Mouse (Mus musculus) erythroblast, adult 5-6 weeks (primary cell): Measurements from ENCODE around the gene Xntrpc. TPM values are rescaled to one million over a fixed set of nuclear protein-coding genes. Genes with fewer than 3 reads are reported as not detected.

Experiments
- ATAC-seq: replicated peaks from 2 replicates; pipeline ENCODE4 v1.8.0; 2016; ENCODE audit warnings: moderate number of reproducible peaks, mild to moderate bottlenecking, moderate TSS enrichment, inconsistent platforms; ENCODE audit not compliant: poor library complexity, low FRiP score, severe bottlenecking
- total RNA-seq, 2 experiments: library from RNA; stranded (forward) in 1 of 2; stranded (reverse) in 1 of 2; fragments of 150-400 nt in 1 of 2; fragments of 200-764, 138-1000 nt in 1 of 2; gene quantifications; 2 replicates each; pipeline versions ENCODE4 v1.2.3 to v1.2.4; 2015 to 2017; ENCODE audit warnings: low replicate concordance in 2 of 2

Gene Xntrpc
- total RNA-seq, 2 experiments from 2014 or later = 1.1 to 1.3 TPM

- ATAC-seq = peak; percentile 57; the same call in 1 of the 2 replicates
These were observed 13.0 kb downstream of the Xntrpc start for GRCm38 (mm10) chr7:102078517-102078916.

GRCm38 (mm10) chr7:102080311-102080710 is 14.8 kb downstream of the Xntrpc start:
- ATAC-seq = no peak

DNA sequence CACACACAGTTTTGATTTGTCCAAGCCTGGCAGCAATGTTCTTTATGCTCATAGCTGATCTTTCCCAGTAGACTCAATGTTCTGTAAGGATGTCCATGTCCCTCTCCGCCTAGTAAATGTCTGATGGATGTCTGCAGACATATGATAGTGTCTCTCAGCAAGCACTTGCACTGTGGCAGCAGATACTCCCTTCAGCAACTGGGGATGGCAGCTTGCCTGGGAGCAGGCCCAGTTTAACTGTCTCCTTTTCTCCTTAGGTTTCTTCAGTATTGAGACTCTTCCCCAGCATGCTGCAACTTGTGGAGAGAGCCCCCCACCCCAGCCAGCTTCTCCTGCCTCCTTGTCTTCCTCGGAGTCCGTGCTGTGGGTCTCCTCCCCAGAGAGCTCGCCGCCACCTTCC is 16.3 kb downstream of the Xntrpc start:
- no peak for ATAC-seq

GRCm38 (mm10) chr7:102082816-102083215 is 17.3 kb downstream of the Xntrpc start, which contains the start of gene Trpc2:
Trpc2 (plus strand) TSS chr7:102083116.
- ATAC-seq = no peak

GRCm38 (mm10) chr7:102084041-102084696 is 18.7 kb downstream of the Xntrpc start:
- ATAC-seq = no peak

GRCm38 (mm10) chr7:102087336-102087735 is 21.8 kb downstream of the Xntrpc start:
- ATAC-seq = no peak

DNA sequence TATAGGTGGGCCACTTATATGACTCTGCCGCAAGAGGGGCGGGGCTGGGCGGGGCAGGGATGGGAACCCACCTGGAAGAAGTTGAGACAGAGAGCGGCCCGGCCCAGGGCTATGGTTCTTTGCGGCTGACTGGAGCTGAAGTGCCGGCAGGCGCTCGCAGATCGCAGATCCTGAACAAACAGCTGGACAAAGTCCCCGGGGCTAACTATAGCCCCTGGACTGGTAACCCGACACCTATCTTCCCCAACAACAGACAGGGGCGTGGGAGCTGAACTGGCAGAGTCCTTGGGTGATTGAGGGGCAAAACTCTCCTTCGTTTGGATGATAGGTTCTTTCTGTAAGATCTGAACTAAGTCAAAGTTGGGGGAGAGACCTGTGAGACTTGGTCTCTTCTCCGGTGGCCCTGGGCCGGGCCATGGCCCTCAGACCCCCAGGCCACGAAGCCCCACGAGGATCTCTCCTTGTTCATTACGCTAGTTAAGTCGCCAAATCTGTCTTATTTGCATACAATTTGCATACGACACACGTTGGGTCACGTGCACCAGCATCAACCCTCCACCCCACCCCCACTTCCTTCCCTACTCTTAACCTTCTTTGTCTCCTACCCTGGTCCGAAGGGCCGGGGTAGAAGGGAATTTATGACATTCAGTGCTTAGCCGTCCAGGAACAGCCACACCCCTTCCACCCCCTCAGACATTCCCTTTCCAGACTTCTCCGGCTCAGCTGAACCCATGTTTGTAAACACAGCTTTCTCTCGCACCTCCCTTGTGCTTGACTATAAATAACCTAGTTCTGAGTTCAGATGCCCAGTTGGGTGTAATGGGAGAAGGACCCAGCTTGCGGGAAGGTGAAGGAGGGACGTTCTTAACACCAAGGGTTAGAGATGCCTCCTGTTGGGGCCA is 34.5 kb downstream of the Xntrpc start:
- 0 out of 2 replicates have a peak, but pooled peaks have one; percentile 32 for ATAC-seq

DNA sequence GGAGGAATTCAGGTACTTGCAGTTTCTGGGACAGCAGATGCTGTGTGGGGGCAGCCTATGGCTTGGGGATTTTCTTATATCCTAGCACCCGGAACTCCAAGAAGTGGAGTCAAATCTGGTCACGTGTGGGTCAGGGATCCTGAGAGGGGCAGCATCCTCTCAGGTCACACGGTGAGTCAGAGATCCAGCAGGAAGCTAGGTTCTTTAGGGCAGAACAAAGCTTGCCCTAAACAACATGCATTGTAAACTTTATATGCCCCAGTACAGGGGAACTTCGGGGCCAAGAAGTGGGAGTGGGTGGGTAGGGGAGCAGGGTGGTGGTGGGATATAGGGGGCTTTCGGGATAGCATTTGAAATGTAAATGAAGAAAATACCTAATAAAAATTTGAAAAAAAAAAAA is 35.4 kb downstream of the Xntrpc start:
- ATAC-seq = no peak

- ATAC-seq = no peak
These were observed 36.0 kb downstream of the Xntrpc start, which contains the start of gene Art1 for GRCm38 (mm10) chr7:102101487-102101886. Art1 (plus strand) TSS chr7:102101743.

- no peak for ATAC-seq
These were observed 36.7 kb downstream of the Xntrpc start for GRCm38 (mm10) chr7:102102241-102102640.

GRCm38 (mm10) chr7:102102696-102103095 is 37.2 kb downstream of the Xntrpc start:
- no peak for ATAC-seq

DNA sequence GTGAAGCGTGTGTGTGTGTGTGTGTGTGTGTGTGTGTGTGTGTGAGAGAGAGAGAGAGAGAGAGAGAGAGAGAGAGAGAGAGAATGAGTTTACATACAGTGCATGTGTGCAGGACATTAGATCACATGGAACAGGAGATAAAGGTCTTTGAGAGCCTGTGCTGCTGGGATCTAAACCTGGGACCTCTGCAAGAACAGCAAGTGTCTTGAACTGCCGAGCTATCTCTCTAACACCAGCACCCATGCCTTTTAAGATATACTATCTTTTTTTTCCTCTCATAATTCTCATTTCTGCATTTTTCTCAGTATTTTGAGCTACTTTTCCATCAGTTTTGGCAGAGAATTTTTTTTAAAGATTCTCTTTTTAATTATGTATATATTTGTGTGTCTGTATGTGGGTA is 38.0 kb downstream of the Xntrpc start:
- ATAC-seq = no peak

GRCm38 (mm10) chr7:102104126-102104525 is 38.6 kb downstream of the Xntrpc start:
- ATAC-seq = no peak

DNA sequence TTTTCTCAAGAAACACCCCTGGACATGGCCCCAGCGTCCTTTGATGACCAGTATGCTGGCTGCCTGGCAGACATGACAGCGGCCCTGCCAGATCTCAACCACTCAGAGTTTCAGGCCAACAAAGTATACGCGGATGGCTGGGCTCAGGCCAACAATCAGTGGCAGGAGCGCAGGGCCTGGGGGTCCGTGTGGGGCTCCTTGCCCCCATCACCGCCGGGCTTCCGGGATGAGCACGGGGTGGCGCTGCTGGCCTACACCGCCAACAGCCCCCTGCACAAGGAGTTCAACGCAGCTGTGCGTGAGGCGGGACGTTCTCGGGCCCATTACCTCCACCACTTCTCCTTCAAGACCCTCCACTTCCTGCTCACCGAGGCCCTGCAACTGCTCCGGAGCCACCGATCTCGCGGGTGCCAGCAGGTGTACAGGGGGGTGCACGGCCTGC is 41.2 kb downstream of the Xntrpc start:
- ATAC-seq = no peak

- no peak for ATAC-seq
These were observed 42.7 kb downstream of the Xntrpc start for GRCm38 (mm10) chr7:102108206-102108605.

DNA sequence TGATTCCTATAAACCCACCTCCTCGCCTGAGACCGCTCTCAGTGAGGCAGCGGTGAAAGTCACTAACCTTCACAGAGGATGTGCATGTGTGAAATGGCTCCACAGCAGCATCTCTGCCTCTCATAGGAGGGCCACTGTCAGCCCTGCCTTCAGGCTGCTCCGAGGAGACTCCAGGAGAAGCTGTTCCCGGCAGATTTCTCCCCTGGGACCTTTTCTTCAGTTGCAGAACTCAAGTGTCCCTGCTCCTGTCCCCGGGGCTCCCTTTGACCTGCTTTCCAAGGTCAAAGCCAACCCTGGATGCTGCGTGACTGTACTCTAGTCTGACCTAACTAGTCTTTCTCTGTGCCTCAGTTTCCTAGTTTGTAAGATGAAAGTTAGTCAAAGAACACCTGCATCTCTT is 43.7 kb downstream of the Xntrpc start, which contains the start of gene Art5:
Gene Art5 (minus strand): TSS at position 319 of the 400 bp plus-strand sequence.
- ATAC-seq = no peak

DNA sequence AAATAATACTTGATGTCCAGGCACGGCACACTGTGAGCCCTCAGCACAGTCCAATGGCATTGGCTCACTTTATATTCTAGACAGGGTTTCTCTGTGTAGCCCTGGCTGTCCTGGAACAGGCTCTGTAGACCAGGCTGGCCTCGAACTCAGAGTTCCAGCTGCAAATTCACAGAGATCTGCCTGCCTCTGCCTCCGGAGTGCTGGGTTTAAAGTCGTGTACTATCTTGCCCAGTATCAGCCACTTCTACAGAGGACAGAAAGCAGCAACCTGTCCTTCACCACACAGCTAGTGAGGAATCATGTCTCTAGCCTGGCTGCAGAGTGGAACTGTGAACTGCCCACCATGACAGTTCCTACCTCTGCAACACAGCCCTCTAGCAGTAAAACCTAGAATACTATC is 44.2 kb downstream of the Xntrpc start:
- ATAC-seq = no peak

DNA sequence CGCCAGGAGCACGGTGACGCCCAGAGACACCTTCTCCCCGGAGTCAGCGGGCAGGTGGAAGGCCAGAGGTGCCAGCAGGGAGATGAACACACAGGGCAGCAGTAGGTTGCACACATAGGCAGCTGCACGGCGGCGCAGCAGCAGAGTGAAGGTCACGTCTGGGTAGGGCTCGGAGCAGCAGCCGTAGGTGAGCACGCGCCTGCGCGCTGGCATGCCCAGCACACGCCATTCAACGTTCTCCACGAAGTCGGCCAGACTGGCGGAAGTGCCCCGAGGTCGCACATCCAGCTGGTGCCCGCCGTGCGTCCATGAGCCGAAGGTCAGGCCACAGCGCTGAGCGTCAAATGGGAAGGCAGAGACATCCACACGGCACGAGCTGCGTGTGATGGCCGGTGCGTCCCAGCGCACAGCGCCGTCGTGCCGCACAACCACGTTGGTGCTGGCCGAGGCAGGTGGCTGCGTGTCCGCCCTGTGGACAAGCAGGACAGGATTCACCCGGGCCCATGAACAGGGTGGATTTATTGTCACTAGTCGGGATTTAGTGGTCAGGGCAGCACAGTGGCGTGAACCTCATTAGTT is 47.7 kb downstream of the Xntrpc start:
- no peak for ATAC-seq

- ATAC-seq = no peak
These were observed 51.2 kb downstream of the Xntrpc start, which contains the start of gene Chrna10 for GRCm38 (mm10) chr7:102116579-102117331. Chrna10 (minus strand) TSS chr7:102116828.

DNA sequence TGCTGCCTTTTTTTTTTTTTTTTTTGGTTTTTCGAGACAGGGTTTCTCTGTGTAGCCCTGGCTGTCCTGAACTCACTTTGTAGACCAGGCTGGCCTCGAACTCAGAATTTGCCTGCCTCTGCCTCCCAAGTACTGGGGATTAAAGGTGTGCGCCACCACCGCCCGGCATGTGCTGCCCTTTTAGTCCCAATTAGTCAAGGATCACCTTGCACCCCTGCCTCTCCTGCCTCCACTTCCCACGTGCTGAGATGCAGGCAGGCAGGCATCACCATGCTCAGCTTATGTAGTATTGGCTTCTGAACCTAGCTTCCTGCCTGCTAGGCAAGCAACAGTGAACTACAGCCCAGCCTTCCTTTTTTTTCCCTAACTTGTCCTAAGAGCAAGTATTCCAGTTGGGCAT is 51.9 kb downstream of the Xntrpc start:
- no peak for ATAC-seq
